Mouse (Mus musculus): ENCODE results near the gene Bax. TPM values are rescaled to one million over a fixed set of nuclear protein-coding genes. Genes with fewer than 3 reads are reported as not detected.

Gene Bax
- polyA plus RNA-seq, 1 experiment from 2014 or later = 107 TPM

GRCm38 (mm10) chr7:45454971-45455370, 11.7 kb downstream of the Bax start:
- Histone ChIP-seq H3K9me3 (ENCODE audit: control insufficient read depth, low read length) (no peaks in the 10 kb centered on the region), H3K4me1 (ENCODE audit: control insufficient read depth, insufficient read depth, low read length) (peaks cover 17% of the 10 kb centered on the region), H3K36me3 (ENCODE audit: control insufficient read depth, insufficient read depth, low read length) (peaks cover 24% of the 10 kb centered on the region), H3K27ac (ENCODE audit: low read depth, low read length) (no peak overlapping the region), H3K4me3 (ENCODE audit: low read depth, low read length) (no peak overlapping the region), H3K9ac (replicated peaks; ENCODE audit: low read depth, low read length) (no peak overlapping the region), H3K4me2 (ENCODE audit: low read depth, low read length) (no peak overlapping the region), H3K27me3 (ENCODE audit: control insufficient read depth, insufficient read depth, low read length) (no peaks in the 10 kb centered on the region)
- no peak for ATAC-seq (ENCODE audit: low read depth)
- WGBS = 87% methylated on average over 15 of the region's 15 CpGs

- no peak overlapping the region for H3K9ac ChIP-seq (replicated peaks; ENCODE audit: low read depth, low read length)
- H3K36me3 ChIP-seq (ENCODE audit: control insufficient read depth, insufficient read depth, low read length) = peaks cover 11% of the 10 kb centered on the region; the same call in 1 of the 2 replicates
- H3K9me3 ChIP-seq (ENCODE audit: control insufficient read depth, low read length) = no peaks in the 10 kb centered on the region
- no peak overlapping the region for H3K4me2 ChIP-seq (ENCODE audit: low read depth, low read length)
- WGBS = 51% methylated on average over 23 of the region's 23 CpGs
- no peak overlapping the region for H3K4me3 ChIP-seq (ENCODE audit: low read depth, low read length)
- no peaks in the 10 kb centered on the region for H3K27me3 ChIP-seq (ENCODE audit: control insufficient read depth, insufficient read depth, low read length)
- no peaks in the 10 kb centered on the region for H3K4me1 ChIP-seq (ENCODE audit: control insufficient read depth, insufficient read depth, low read length)
- H3K27ac ChIP-seq (ENCODE audit: low read depth, low read length) = no peak overlapping the region
- ATAC-seq (ENCODE audit: low read depth) = peak; percentile 77
These were observed 15.2 kb downstream of the Bax start for GRCm38 (mm10) chr7:45451344-45451982.

GRCm38 (mm10) chr7:45449974-45450373, 16.7 kb downstream of the Bax start:
- peaks cover 11% of the 10 kb centered on the region; the same call in 1 of the 2 replicates for H3K36me3 ChIP-seq (ENCODE audit: control insufficient read depth, insufficient read depth, low read length)
- H3K27me3 ChIP-seq (ENCODE audit: control insufficient read depth, insufficient read depth, low read length) = no peaks in the 10 kb centered on the region
- WGBS = 86% methylated on average over 1 of the region's 1 CpGs
- ATAC-seq (ENCODE audit: low read depth) = no peak
- no peaks in the 10 kb centered on the region for H3K9me3 ChIP-seq (ENCODE audit: control insufficient read depth, low read length)
- no peak overlapping the region for H3K9ac ChIP-seq (replicated peaks; ENCODE audit: low read depth, low read length)
- no peak overlapping the region for H3K27ac ChIP-seq (ENCODE audit: low read depth, low read length)
- no peaks in the 10 kb centered on the region for H3K4me1 ChIP-seq (ENCODE audit: control insufficient read depth, insufficient read depth, low read length)
- no peak overlapping the region for H3K4me3 ChIP-seq (ENCODE audit: low read depth, low read length)
- no peak overlapping the region for H3K4me2 ChIP-seq (ENCODE audit: low read depth, low read length)

- Histone ChIP-seq H3K9me3 (ENCODE audit: control insufficient read depth, low read length) (no peaks in the 10 kb centered on the region), H3K27ac (ENCODE audit: low read depth, low read length) (no peak overlapping the region), H3K36me3 (ENCODE audit: control insufficient read depth, insufficient read depth, low read length) (peaks cover 9% of the 10 kb centered on the region), H3K27me3 (ENCODE audit: control insufficient read depth, insufficient read depth, low read length) (no peaks in the 10 kb centered on the region), H3K4me1 (ENCODE audit: control insufficient read depth, insufficient read depth, low read length) (no peaks in the 10 kb centered on the region), H3K4me3 (ENCODE audit: low read depth, low read length) (no peak overlapping the region), H3K9ac (replicated peaks; ENCODE audit: low read depth, low read length) (no peak overlapping the region), H3K4me2 (ENCODE audit: low read depth, low read length) (no peak overlapping the region)
- WGBS = 36% methylated on average over 11 of the region's 11 CpGs
- no peak for ATAC-seq (ENCODE audit: low read depth)
These were observed 19.2 kb downstream of the Bax start for GRCm38 (mm10) chr7:45447325-45447990.

GRCm38 (mm10) chr7:45446589-45446988, 20.1 kb downstream of the Bax start:
- H3K4me2 ChIP-seq (ENCODE audit: low read depth, low read length) = no peak overlapping the region
- H3K9me3 ChIP-seq (ENCODE audit: control insufficient read depth, low read length) = no peaks in the 10 kb centered on the region
- H3K4me1 ChIP-seq (ENCODE audit: control insufficient read depth, insufficient read depth, low read length) = no peaks in the 10 kb centered on the region
- no peak for ATAC-seq (ENCODE audit: low read depth)
- no peak overlapping the region for H3K4me3 ChIP-seq (ENCODE audit: low read depth, low read length)
- H3K36me3 ChIP-seq (ENCODE audit: control insufficient read depth, insufficient read depth, low read length) = peaks cover 9% of the 10 kb centered on the region
- no peak overlapping the region for H3K27ac ChIP-seq (ENCODE audit: low read depth, low read length)
- no peaks in the 10 kb centered on the region for H3K27me3 ChIP-seq (ENCODE audit: control insufficient read depth, insufficient read depth, low read length)
- no peak overlapping the region for H3K9ac ChIP-seq (replicated peaks; ENCODE audit: low read depth, low read length)

- Histone ChIP-seq H3K9ac (replicated peaks; ENCODE audit: low read depth, low read length) (no peak overlapping the region), H3K27me3 (ENCODE audit: control insufficient read depth, insufficient read depth, low read length) (no peaks in the 10 kb centered on the region), H3K4me1 (ENCODE audit: control insufficient read depth, insufficient read depth, low read length) (no peaks in the 10 kb centered on the region), H3K4me2 (ENCODE audit: low read depth, low read length) (no peak overlapping the region), H3K27ac (ENCODE audit: low read depth, low read length) (no peak overlapping the region), H3K36me3 (ENCODE audit: control insufficient read depth, insufficient read depth, low read length) (peaks cover 9% of the 10 kb centered on the region), H3K4me3 (ENCODE audit: low read depth, low read length) (no peak overlapping the region), H3K9me3 (ENCODE audit: control insufficient read depth, low read length) (no peaks in the 10 kb centered on the region)
- ATAC-seq (ENCODE audit: low read depth) = no peak
- WGBS = 91% methylated on average over 22 of the region's 22 CpGs
These were observed 22.9 kb downstream of the Bax start for GRCm38 (mm10) chr7:45443526-45444420.

- Histone ChIP-seq H3K9me3 (ENCODE audit: control insufficient read depth, low read length) (no peaks in the 10 kb centered on the region), H3K4me1 (ENCODE audit: control insufficient read depth, insufficient read depth, low read length) (peaks cover 27% of the 10 kb centered on the region), H3K4me3 (ENCODE audit: low read depth, low read length) (no peak within 1 kb of the TSS), H3K36me3 (ENCODE audit: control insufficient read depth, insufficient read depth, low read length) (no peaks in the 10 kb centered on the region), H3K9ac (replicated peaks; ENCODE audit: low read depth, low read length) (no peak within 1 kb of the TSS), H3K27ac (ENCODE audit: low read depth, low read length) (no peak within 1 kb of the TSS), H3K27me3 (ENCODE audit: control insufficient read depth, insufficient read depth, low read length) (no peaks in the 10 kb centered on the region), H3K4me2 (ENCODE audit: low read depth, low read length) (no peak within 1 kb of the TSS)
- ATAC-seq (ENCODE audit: low read depth) = no peak
- WGBS = 21% methylated on average over 19 of the region's 19 CpGs
These were observed 29.0 kb downstream of the Bax start, which contains the start of gene Ruvbl2 for GRCm38 (mm10) chr7:45437521-45438276. Ruvbl2 (minus strand) TSS chr7:45438096.

- H3K27ac ChIP-seq (ENCODE audit: low read depth, low read length) = no peak overlapping the region
- WGBS = 30% methylated on average over 6 of the region's 6 CpGs
- no peak overlapping the region for H3K4me2 ChIP-seq (ENCODE audit: low read depth, low read length)
- H3K36me3 ChIP-seq (ENCODE audit: control insufficient read depth, insufficient read depth, low read length) = no peaks in the 10 kb centered on the region
- no peaks in the 10 kb centered on the region for H3K9me3 ChIP-seq (ENCODE audit: control insufficient read depth, low read length)
- no peak overlapping the region for H3K4me3 ChIP-seq (ENCODE audit: low read depth, low read length)
- H3K4me1 ChIP-seq (ENCODE audit: control insufficient read depth, insufficient read depth, low read length) = peaks cover 28% of the 10 kb centered on the region
- no peaks in the 10 kb centered on the region for H3K27me3 ChIP-seq (ENCODE audit: control insufficient read depth, insufficient read depth, low read length)
- no peak for ATAC-seq (ENCODE audit: low read depth)
- no peak overlapping the region for H3K9ac ChIP-seq (replicated peaks; ENCODE audit: low read depth, low read length)
These were observed 29.7 kb downstream of the Bax start for GRCm38 (mm10) chr7:45437046-45437445.

All from neural tube, embryonic 14.5 days (tissue).